Mouse (Mus musculus): Measurements from ENCODE around the gene Rnasek. TPM values are rescaled to one million over a fixed set of nuclear protein-coding genes. Genes with fewer than 3 reads are reported as not detected.

Gene Rnasek
- polyA plus RNA-seq, 1 experiment from 2014 or later, result 94.6 TPM

GRCm38 (mm10) chr11:70271641-70272040 lies 32.0 kb upstream of the Rnasek start:
- DNase-seq (ENCODE audit: low spot score) (no peak), ATAC-seq (ENCODE audit: insufficient number of reproducible peaks, low FRiP score, low TSS enrichment, low read depth) (no peak)
- H3K4me2 ChIP-seq (ENCODE audit: low read depth, severe bottlenecking), result no peak overlapping the region
- H3K9ac ChIP-seq (ENCODE audit: low read length), result no peak overlapping the region
- H3K36me3 ChIP-seq (ENCODE audit: control insufficient read depth, insufficient read depth, low read length), result no peaks in the 10 kb centered on the region
- no peaks in the 10 kb centered on the region for H3K27me3 ChIP-seq (ENCODE audit: control insufficient read depth, insufficient read depth, low read length)
- no peaks in the 10 kb centered on the region for H3K9me3 ChIP-seq (ENCODE audit: control insufficient read depth, low read length)
- H3K4me3 ChIP-seq (ENCODE audit: low read depth, low read length), result no peak overlapping the region
- no peaks in the 10 kb centered on the region for H3K4me1 ChIP-seq (ENCODE audit: control insufficient read depth, insufficient read depth, low read length)
- H3K27ac ChIP-seq (replicated peaks; ENCODE audit: low read depth, low read length), result no peak overlapping the region
- 82% methylated on average over 7 of the region's 7 CpGs for WGBS

GRCm38 (mm10) chr11:70266405-70266804 lies 26.8 kb upstream of the Rnasek start:
- 86% methylated on average over 1 of the region's 1 CpGs for WGBS
- Histone ChIP-seq H3K36me3 (ENCODE audit: control insufficient read depth, insufficient read depth, low read length) (no peaks in the 10 kb centered on the region), H3K27ac (replicated peaks; ENCODE audit: low read depth, low read length) (no peak overlapping the region), H3K4me1 (ENCODE audit: control insufficient read depth, insufficient read depth, low read length) (no peaks in the 10 kb centered on the region), H3K27me3 (ENCODE audit: control insufficient read depth, insufficient read depth, low read length) (no peaks in the 10 kb centered on the region), H3K4me3 (ENCODE audit: low read depth, low read length) (no peak overlapping the region), H3K9ac (ENCODE audit: low read length) (no peak overlapping the region), H3K9me3 (ENCODE audit: control insufficient read depth, low read length) (no peaks in the 10 kb centered on the region), H3K4me2 (ENCODE audit: low read depth, severe bottlenecking) (no peak overlapping the region)
- ATAC-seq (ENCODE audit: insufficient number of reproducible peaks, low FRiP score, low TSS enrichment, low read depth) (no peak), DNase-seq (ENCODE audit: low spot score) (no peak)

- 71% methylated on average over 4 of the region's 4 CpGs for WGBS
- no peaks in the 10 kb centered on the region for H3K9me3 ChIP-seq (ENCODE audit: control insufficient read depth, low read length)
- DNase-seq (ENCODE audit: low spot score) (no peak), ATAC-seq (ENCODE audit: insufficient number of reproducible peaks, low FRiP score, low TSS enrichment, low read depth) (no peak)
- H3K4me3 ChIP-seq (ENCODE audit: low read depth, low read length), result no peak overlapping the region
- H3K27ac ChIP-seq (replicated peaks; ENCODE audit: low read depth, low read length), result no peak overlapping the region
- H3K9ac ChIP-seq (ENCODE audit: low read length), result no peak overlapping the region
- no peaks in the 10 kb centered on the region for H3K4me1 ChIP-seq (ENCODE audit: control insufficient read depth, insufficient read depth, low read length)
- no peak overlapping the region for H3K4me2 ChIP-seq (ENCODE audit: low read depth, severe bottlenecking)
- no peaks in the 10 kb centered on the region for H3K27me3 ChIP-seq (ENCODE audit: control insufficient read depth, insufficient read depth, low read length)
- no peaks in the 10 kb centered on the region for H3K36me3 ChIP-seq (ENCODE audit: control insufficient read depth, insufficient read depth, low read length)
These were observed 26.2 kb upstream of the Rnasek start for GRCm38 (mm10) chr11:70265819-70266218.

GRCm38 (mm10) chr11:70265252-70265651 lies 25.6 kb upstream of the Rnasek start:
- Histone ChIP-seq H3K27ac (replicated peaks; ENCODE audit: low read depth, low read length) (no peak overlapping the region), H3K4me1 (ENCODE audit: control insufficient read depth, insufficient read depth, low read length) (no peaks in the 10 kb centered on the region), H3K4me2 (ENCODE audit: low read depth, severe bottlenecking) (no peak overlapping the region), H3K4me3 (ENCODE audit: low read depth, low read length) (no peak overlapping the region), H3K9me3 (ENCODE audit: control insufficient read depth, low read length) (no peaks in the 10 kb centered on the region), H3K9ac (ENCODE audit: low read length) (no peak overlapping the region), H3K36me3 (ENCODE audit: control insufficient read depth, insufficient read depth, low read length) (no peaks in the 10 kb centered on the region), H3K27me3 (ENCODE audit: control insufficient read depth, insufficient read depth, low read length) (no peaks in the 10 kb centered on the region)
- 60% methylated on average over 3 of the region's 3 CpGs for WGBS
- ATAC-seq (ENCODE audit: insufficient number of reproducible peaks, low FRiP score, low TSS enrichment, low read depth) (no peak), DNase-seq (ENCODE audit: low spot score) (no peak)

- Histone ChIP-seq H3K9me3 (ENCODE audit: control insufficient read depth, low read length) (no peaks in the 10 kb centered on the region), H3K9ac (ENCODE audit: low read length) (no peak overlapping the region), H3K4me1 (ENCODE audit: control insufficient read depth, insufficient read depth, low read length) (no peaks in the 10 kb centered on the region), H3K27ac (replicated peaks; ENCODE audit: low read depth, low read length) (no peak overlapping the region), H3K4me3 (ENCODE audit: low read depth, low read length) (no peak overlapping the region), H3K4me2 (ENCODE audit: low read depth, severe bottlenecking) (no peak overlapping the region), H3K27me3 (ENCODE audit: control insufficient read depth, insufficient read depth, low read length) (peaks cover 15% of the 10 kb centered on the region), H3K36me3 (ENCODE audit: control insufficient read depth, insufficient read depth, low read length) (no peaks in the 10 kb centered on the region)
- no peak for ATAC-seq (ENCODE audit: insufficient number of reproducible peaks, low FRiP score, low TSS enrichment, low read depth)
- DNase-seq (ENCODE audit: low spot score), result no peak
- 94% methylated on average over 4 of the region's 4 CpGs for WGBS
These were observed 19.4 kb upstream of the Rnasek start for GRCm38 (mm10) chr11:70259035-70259434.

GRCm38 (mm10) chr11:70254931-70255531 lies 15.4 kb upstream of the Rnasek start, which contains the start of gene Alox12:
TSS of gene Alox12 (minus strand) at chr11:70255353.
- Histone ChIP-seq H3K9me3 (ENCODE audit: control insufficient read depth, low read length) (no peaks in the 10 kb centered on the region), H3K4me3 (ENCODE audit: low read depth, low read length) (peak within 1 kb of the TSS; percentile 20; the same call in 1 of the 2 replicates), H3K27ac (replicated peaks; ENCODE audit: low read depth, low read length) (no peak within 1 kb of the TSS), H3K9ac (ENCODE audit: low read length) (no peak within 1 kb of the TSS), H3K4me1 (ENCODE audit: control insufficient read depth, insufficient read depth, low read length) (no peaks in the 10 kb centered on the region), H3K4me2 (ENCODE audit: low read depth, severe bottlenecking) (peak within 1 kb of the TSS; percentile 47), H3K27me3 (ENCODE audit: control insufficient read depth, insufficient read depth, low read length) (peaks cover 34% of the 10 kb centered on the region), H3K36me3 (ENCODE audit: control insufficient read depth, insufficient read depth, low read length) (no peaks in the 10 kb centered on the region)
- under 1% methylated on average over 25 of the region's 25 CpGs for WGBS
- ATAC-seq (ENCODE audit: insufficient number of reproducible peaks, low FRiP score, low TSS enrichment, low read depth) (no peak), DNase-seq (ENCODE audit: low spot score) (peak; percentile 55)

- Histone ChIP-seq H3K27ac (replicated peaks; ENCODE audit: low read depth, low read length) (no peak overlapping the region), H3K9ac (ENCODE audit: low read length) (no peak overlapping the region), H3K4me1 (ENCODE audit: control insufficient read depth, insufficient read depth, low read length) (no peaks in the 10 kb centered on the region), H3K4me3 (ENCODE audit: low read depth, low read length) (peak overlapping the region; percentile 20; the same call in 1 of the 2 replicates), H3K4me2 (ENCODE audit: low read depth, severe bottlenecking) (peak overlapping the region; percentile 47; the same call in 1 of the 2 replicates), H3K36me3 (ENCODE audit: control insufficient read depth, insufficient read depth, low read length) (no peaks in the 10 kb centered on the region), H3K9me3 (ENCODE audit: control insufficient read depth, low read length) (no peaks in the 10 kb centered on the region), H3K27me3 (ENCODE audit: control insufficient read depth, insufficient read depth, low read length) (peaks cover 34% of the 10 kb centered on the region)
- ATAC-seq (ENCODE audit: insufficient number of reproducible peaks, low FRiP score, low TSS enrichment, low read depth) (no peak), DNase-seq (ENCODE audit: low spot score) (peak; percentile 31)
- 8% methylated on average over 18 of the region's 18 CpGs for WGBS
These were observed 14.7 kb upstream of the Rnasek start for GRCm38 (mm10) chr11:70254337-70254736.

GRCm38 (mm10) chr11:70251853-70252252 lies 12.2 kb upstream of the Rnasek start:
- Histone ChIP-seq H3K4me1 (ENCODE audit: control insufficient read depth, insufficient read depth, low read length) (no peaks in the 10 kb centered on the region), H3K9ac (ENCODE audit: low read length) (no peak overlapping the region), H3K36me3 (ENCODE audit: control insufficient read depth, insufficient read depth, low read length) (no peaks in the 10 kb centered on the region), H3K4me3 (ENCODE audit: low read depth, low read length) (no peak overlapping the region), H3K4me2 (ENCODE audit: low read depth, severe bottlenecking) (no peak overlapping the region), H3K27ac (replicated peaks; ENCODE audit: low read depth, low read length) (no peak overlapping the region), H3K27me3 (ENCODE audit: control insufficient read depth, insufficient read depth, low read length) (peaks cover 34% of the 10 kb centered on the region), H3K9me3 (ENCODE audit: control insufficient read depth, low read length) (no peaks in the 10 kb centered on the region)
- ATAC-seq (ENCODE audit: insufficient number of reproducible peaks, low FRiP score, low TSS enrichment, low read depth), result no peak
- 78% methylated on average over 8 of the region's 8 CpGs for WGBS
- DNase-seq (ENCODE audit: low spot score), result no peak

- peaks cover 30% of the 10 kb centered on the region for H3K27me3 ChIP-seq (ENCODE audit: control insufficient read depth, insufficient read depth, low read length)
- H3K9ac ChIP-seq (ENCODE audit: low read length), result no peak overlapping the region
- no peaks in the 10 kb centered on the region for H3K9me3 ChIP-seq (ENCODE audit: control insufficient read depth, low read length)
- no peak overlapping the region for H3K27ac ChIP-seq (replicated peaks; ENCODE audit: low read depth, low read length)
- no peak overlapping the region for H3K4me3 ChIP-seq (ENCODE audit: low read depth, low read length)
- DNase-seq (ENCODE audit: low spot score) (no peak), ATAC-seq (ENCODE audit: insufficient number of reproducible peaks, low FRiP score, low TSS enrichment, low read depth) (no peak)
- H3K36me3 ChIP-seq (ENCODE audit: control insufficient read depth, insufficient read depth, low read length), result no peaks in the 10 kb centered on the region
- H3K4me1 ChIP-seq (ENCODE audit: control insufficient read depth, insufficient read depth, low read length), result no peaks in the 10 kb centered on the region
- WGBS, result 75% methylated on average over 11 of the region's 11 CpGs
- H3K4me2 ChIP-seq (ENCODE audit: low read depth, severe bottlenecking), result no peak overlapping the region
These were observed 10.5 kb upstream of the Rnasek start for GRCm38 (mm10) chr11:70250150-70250549.

All from limb, embryonic 11.5 days (tissue).